Mouse (Mus musculus) E14TG2a.4 (cell line): ENCODE results near the gene 4933412E24Rik.

Experiments used
- CTCF ChIP-seq: conservative IDR thresholded peaks from 2 replicates; pipeline ENCODE4 v1.5.1; 2014; ENCODE audit warnings: low read length
- NANOG ChIP-seq: IDR thresholded peaks from 2 replicates; pipeline ENCODE4 v1.6.1; 2014; ENCODE audit warnings: borderline replicate concordance, low read length, mixed read lengths
- POU5F1 ChIP-seq: IDR thresholded peaks from 2 replicates; pipeline ENCODE4 v1.6.1; 2014; ENCODE audit warnings: low read length, borderline replicate concordance

DNA sequence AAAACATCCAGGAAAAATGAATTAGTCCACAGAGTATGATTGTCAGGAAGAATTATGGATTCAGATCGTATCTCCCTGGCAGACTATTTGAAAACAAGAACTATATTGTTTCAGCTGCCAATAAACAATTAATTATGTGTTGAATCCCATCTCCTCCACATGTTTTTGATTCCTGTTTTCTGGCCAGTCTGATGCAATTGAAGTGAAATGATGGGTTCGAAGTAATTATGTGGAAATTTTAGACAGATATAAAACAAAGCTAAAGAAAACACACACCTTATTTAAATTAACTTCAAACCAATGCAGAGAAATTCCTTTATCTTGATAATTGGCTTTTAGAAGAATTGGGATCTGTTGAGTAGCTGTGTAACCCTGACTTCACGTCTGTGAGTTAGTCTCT lies 14.3 kb upstream of the 4933412E24Rik start:
- TF ChIP-seq CTCF (no peak), POU5F1 (no peak), NANOG (no peak)
